Mouse (Mus musculus) kidney, embryonic 14.5 days (tissue): ENCODE data around the gene Itm2b. TPM values are rescaled to one million over a fixed set of nuclear protein-coding genes. Genes with fewer than 3 reads are reported as not detected.

Source experiments
- ATAC-seq: fragments of 200-750 bp; cut with Nextera tagmentation; 2 replicates; pipeline ENCODE4 v1.8.0; 2017; ENCODE audit warnings: moderate number of reproducible peaks, mild to moderate bottlenecking, moderate TSS enrichment, moderate library complexity; ENCODE audit not compliant: low FRiP score, low TSS enrichment
- H3K27ac ChIP-seq: fragments of 300-500 bp; sonication (generic); 2 replicates; pipeline ENCODE4 v1.5.1; 2014; ENCODE audit warnings: low read depth, mild to moderate bottlenecking, low read length, moderate library complexity, mixed read lengths
- H3K27me3 ChIP-seq: fragments of 300-500 bp; sonication (generic); 2 replicates; pipeline ENCODE4 v1.6.1; 2014; ENCODE audit warnings: mild to moderate bottlenecking, low read length; ENCODE audit not compliant: control insufficient read depth, insufficient read depth
- H3K36me3 ChIP-seq: fragments of 300-500 bp; sonication (generic); 2 replicates; pipeline ENCODE4 v1.6.1; 2014; ENCODE audit warnings: low read length, mixed read lengths; ENCODE audit not compliant: control insufficient read depth, insufficient read depth
- H3K4me1 ChIP-seq: fragments of 300-500 bp; sonication (generic); 2 replicates; pipeline ENCODE4 v1.6.1; 2014; ENCODE audit warnings: low read length, mixed read lengths; ENCODE audit not compliant: control insufficient read depth, insufficient read depth
- H3K4me2 ChIP-seq: fragments of 300-500 bp; sonication (generic); replicated peaks from 2 replicates; pipeline ENCODE4 v1.6.1; 2014; ENCODE audit warnings: low read depth, mild to moderate bottlenecking, low read length
- H3K4me3 ChIP-seq: fragments of 300-500 bp; sonication (generic); 2 replicates; pipeline ENCODE4 v1.5.1; 2014; ENCODE audit warnings: mild to moderate bottlenecking, low read length
- H3K9ac ChIP-seq: fragments of 300-500 bp; sonication (generic); 2 replicates; pipeline ENCODE4 v1.6.1; 2014; ENCODE audit warnings: low read depth, mild to moderate bottlenecking, low read length, moderate library complexity
- H3K9me3 ChIP-seq: fragments of 300-500 bp; sonication (generic); 2 replicates; pipeline ENCODE4 v1.6.1; 2016; ENCODE audit warnings: low read length; ENCODE audit not compliant: control insufficient read depth
- WGBS: fragments of 180-500 bp; shearing (Covaris S2); extraction: QIAGEN DNeasy Blood & Tissue Kit; methylation state at CpG from one replicate; pipeline ENCODE4 v1.1.7; 2014; 5-methylcytosine and 5-hydroxymethylcytosine counted together
- polyA plus RNA-seq: library from polyadenylated mRNA; unstranded; fragments of >200 nt; fragmentation: Nextera tagmentation; extraction: Ambion mirVana; gene quantifications from 2 replicates; pipeline ENCODE4 v1.2.1, GENCODE M21; 2014

Itm2b gene
- polyA plus RNA-seq, 1 experiment from 2014 or later = 844 TPM

- Histone ChIP-seq H3K4me2 (no peak overlapping the region), H3K27ac (no peak overlapping the region), H3K9ac (no peak overlapping the region), H3K4me3 (no peak overlapping the region), H3K9me3 (no peaks in the 10 kb centered on the region), H3K27me3 (no peaks in the 10 kb centered on the region), H3K36me3 (no peaks in the 10 kb centered on the region), H3K4me1 (no peaks in the 10 kb centered on the region)
- no peak for ATAC-seq
- 87% methylated on average over 5 of the region's 5 CpGs for WGBS
Measured at GRCm38 (mm10) chr14:73416511-73416910, 31.4 kb upstream of the Itm2b start.

DNA sequence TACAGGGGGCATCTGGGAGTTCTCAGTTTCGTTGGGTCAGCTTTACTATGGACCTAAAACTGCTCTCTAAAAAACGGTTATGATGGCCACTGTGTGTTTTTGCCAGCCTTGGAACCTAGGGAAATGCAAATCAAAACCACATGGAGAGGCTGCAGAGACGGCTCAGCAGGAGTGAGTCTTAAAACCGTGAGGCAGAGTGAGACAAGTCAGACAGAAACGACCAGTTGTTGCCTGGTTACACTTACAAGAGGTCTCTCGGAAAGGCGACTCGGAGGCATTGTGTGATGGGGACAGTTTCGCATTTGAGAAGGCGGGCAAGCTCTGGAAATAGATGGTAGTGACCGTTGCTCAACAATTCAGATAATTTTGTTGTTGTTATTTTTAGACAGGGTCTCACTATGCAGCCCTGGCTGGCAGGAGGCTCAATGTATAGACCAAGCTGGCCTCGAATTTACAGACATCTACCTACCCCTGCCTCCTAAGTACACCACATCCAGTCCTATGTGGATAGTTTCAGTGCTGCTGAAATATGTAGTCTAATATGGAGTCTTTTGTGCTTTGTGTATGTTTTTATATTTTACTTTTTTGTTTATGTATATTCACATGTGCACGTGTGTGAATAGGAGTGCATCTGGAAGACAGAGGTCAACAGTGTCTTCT is 30.4 kb upstream of the Itm2b start:
- 59% methylated on average over 13 of the region's 13 CpGs for WGBS
- no peak overlapping the region for H3K27ac ChIP-seq
- no peak overlapping the region for H3K4me2 ChIP-seq
- H3K9ac ChIP-seq = no peak overlapping the region
- no peaks in the 10 kb centered on the region for H3K36me3 ChIP-seq
- no peaks in the 10 kb centered on the region for H3K4me1 ChIP-seq
- no peaks in the 10 kb centered on the region for H3K9me3 ChIP-seq
- no peaks in the 10 kb centered on the region for H3K27me3 ChIP-seq
- no peak for ATAC-seq
- H3K4me3 ChIP-seq = no peak overlapping the region

GRCm38 (mm10) chr14:73411729-73412128 is 26.6 kb upstream of the Itm2b start:
- no peaks in the 10 kb centered on the region for H3K9me3 ChIP-seq
- ATAC-seq = no peak
- H3K36me3 ChIP-seq = no peaks in the 10 kb centered on the region
- H3K9ac ChIP-seq = no peak overlapping the region
- no peak overlapping the region for H3K4me3 ChIP-seq
- no peaks in the 10 kb centered on the region for H3K4me1 ChIP-seq
- no peaks in the 10 kb centered on the region for H3K27me3 ChIP-seq
- WGBS = 86% methylated on average over 1 of the region's 1 CpGs
- no peak overlapping the region for H3K4me2 ChIP-seq
- H3K27ac ChIP-seq = no peak overlapping the region

DNA sequence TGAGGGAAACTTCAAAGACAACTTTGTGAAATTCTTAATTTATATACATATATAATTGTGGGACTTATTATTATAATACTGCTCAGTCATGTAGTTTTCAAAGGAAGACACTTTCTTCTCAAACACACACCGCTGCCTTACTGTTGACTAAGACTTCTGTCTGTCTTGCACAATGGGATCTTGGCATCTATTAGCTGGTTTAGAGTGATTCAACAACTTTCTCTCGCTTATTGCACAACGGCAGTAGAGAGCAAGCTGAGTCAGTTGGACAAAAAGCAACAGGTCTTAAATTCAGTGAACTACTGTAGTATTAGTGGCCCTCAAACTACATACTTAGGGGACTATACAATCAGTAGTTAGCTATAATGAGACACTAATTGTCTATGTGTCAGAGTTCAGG is 25.0 kb upstream of the Itm2b start:
- ATAC-seq = no peak
- Histone ChIP-seq H3K9me3 (no peaks in the 10 kb centered on the region), H3K36me3 (no peaks in the 10 kb centered on the region), H3K27ac (no peak overlapping the region), H3K27me3 (no peaks in the 10 kb centered on the region), H3K4me3 (no peak overlapping the region), H3K9ac (no peak overlapping the region), H3K4me1 (no peaks in the 10 kb centered on the region), H3K4me2 (no peak overlapping the region)
- 91% methylated on average over 3 of the region's 3 CpGs for WGBS

GRCm38 (mm10) chr14:73408223-73408845 is 23.2 kb upstream of the Itm2b start:
- Histone ChIP-seq H3K36me3 (no peaks in the 10 kb centered on the region), H3K27me3 (no peaks in the 10 kb centered on the region), H3K4me1 (no peaks in the 10 kb centered on the region), H3K27ac (no peak overlapping the region), H3K9me3 (no peaks in the 10 kb centered on the region), H3K4me3 (no peak overlapping the region), H3K9ac (no peak overlapping the region), H3K4me2 (no peak overlapping the region)
- WGBS = 81% methylated on average over 4 of the region's 4 CpGs
- no peak for ATAC-seq

DNA sequence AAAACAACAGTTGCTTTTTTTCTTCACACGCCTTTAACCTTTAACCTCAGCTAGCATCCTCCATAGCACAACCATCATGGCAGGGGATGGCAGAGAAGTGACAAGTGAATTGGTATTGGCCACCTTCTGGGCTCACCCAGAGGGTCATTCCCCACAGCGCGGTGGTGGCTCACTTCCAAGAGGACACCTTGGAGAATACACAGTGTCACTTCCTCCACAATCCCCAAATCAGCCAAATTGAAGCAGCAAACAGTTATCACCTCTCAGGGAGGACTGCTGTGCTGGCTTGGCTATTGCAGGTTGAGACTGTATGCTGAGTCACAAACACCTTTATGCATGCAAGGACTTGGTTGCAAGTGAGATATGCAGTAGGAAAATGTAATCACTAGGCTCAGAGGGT is 18.9 kb upstream of the Itm2b start:
- 69% methylated on average over 3 of the region's 3 CpGs for WGBS
- Histone ChIP-seq H3K27me3 (no peaks in the 10 kb centered on the region), H3K27ac (no peak overlapping the region), H3K4me3 (no peak overlapping the region), H3K4me2 (no peak overlapping the region), H3K9me3 (no peaks in the 10 kb centered on the region), H3K4me1 (no peaks in the 10 kb centered on the region; the same call in 1 of the 2 replicates), H3K36me3 (no peaks in the 10 kb centered on the region), H3K9ac (no peak overlapping the region)
- ATAC-seq = no peak

- Histone ChIP-seq H3K4me1 (no peaks in the 10 kb centered on the region; the same call in 1 of the 2 replicates), H3K27ac (no peak overlapping the region), H3K9ac (no peak overlapping the region), H3K4me2 (no peak overlapping the region), H3K4me3 (no peak overlapping the region), H3K27me3 (no peaks in the 10 kb centered on the region), H3K9me3 (no peaks in the 10 kb centered on the region), H3K36me3 (no peaks in the 10 kb centered on the region)
- 80% methylated on average over 5 of the region's 5 CpGs for WGBS
- no peak for ATAC-seq
Measured at GRCm38 (mm10) chr14:73403351-73403750, 18.3 kb upstream of the Itm2b start.

GRCm38 (mm10) chr14:73402296-73403035 is 17.4 kb upstream of the Itm2b start:
- ATAC-seq = no peak
- H3K36me3 ChIP-seq = no peaks in the 10 kb centered on the region
- no peaks in the 10 kb centered on the region for H3K27me3 ChIP-seq
- no peaks in the 10 kb centered on the region for H3K9me3 ChIP-seq
- H3K4me1 ChIP-seq = no peaks in the 10 kb centered on the region; the same call in 1 of the 2 replicates
- WGBS = 63% methylated on average over 11 of the region's 11 CpGs
- no peak overlapping the region for H3K27ac ChIP-seq
- H3K4me2 ChIP-seq = no peak overlapping the region
- no peak overlapping the region for H3K4me3 ChIP-seq
- H3K9ac ChIP-seq = no peak overlapping the region

DNA sequence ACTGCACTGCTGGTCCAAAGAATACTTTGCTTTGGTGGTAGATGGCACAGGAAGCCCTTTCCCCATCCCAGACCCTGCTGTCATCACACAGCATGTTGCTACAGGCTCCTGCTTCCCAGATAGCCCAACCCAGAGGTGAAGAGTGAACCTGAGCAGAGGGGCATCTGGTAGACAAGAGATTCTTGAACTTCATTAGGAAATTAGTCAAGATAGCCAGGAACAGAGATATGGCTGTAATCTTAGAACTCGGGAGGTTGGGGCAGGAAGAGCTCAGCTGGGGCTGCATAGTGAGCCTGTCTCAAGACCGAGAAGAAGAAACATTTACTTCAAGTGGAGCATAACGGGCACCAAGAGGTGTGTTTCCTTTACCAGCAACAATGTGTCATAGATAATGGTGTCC is 16.3 kb upstream of the Itm2b start:
- Histone ChIP-seq H3K4me1 (no peaks in the 10 kb centered on the region; the same call in 1 of the 2 replicates), H3K9ac (no peak overlapping the region), H3K4me2 (no peak overlapping the region), H3K27me3 (no peaks in the 10 kb centered on the region), H3K9me3 (no peaks in the 10 kb centered on the region), H3K27ac (no peak overlapping the region), H3K4me3 (no peak overlapping the region), H3K36me3 (no peaks in the 10 kb centered on the region)
- ATAC-seq = no peak
- 51% methylated on average over 3 of the region's 3 CpGs for WGBS
